Mouse (Mus musculus) midbrain, embryonic 13.5 days (tissue): ENCODE measurements around the gene Gm36245. TPM values are rescaled to one million over a fixed set of nuclear protein-coding genes. Genes with fewer than 3 reads are reported as not detected.
"Not testable (repeated sequence)": the region's sequence is repeated elsewhere in the genome, so short reads cannot be mapped to it uniquely, and the experiment has no call there.

Experiments used
- ATAC-seq: fragments of 200-750 bp; cut with Nextera tagmentation; 2 replicates; pipeline ENCODE4 v1.8.0; 2017; ENCODE audit warnings: mild to moderate bottlenecking, moderate TSS enrichment, moderate library complexity
- H3K27ac ChIP-seq: fragments of 300-500 bp; sonication (generic); 2 replicates; pipeline ENCODE4 v1.5.1; 2015; ENCODE audit warnings: inconsistent platforms, mild to moderate bottlenecking, moderate library complexity
- H3K27me3 ChIP-seq: fragments of 300-500 bp; sonication (generic); 2 replicates; pipeline ENCODE4 v1.6.1; 2015; ENCODE audit warnings: mild to moderate bottlenecking, inconsistent platforms
- H3K36me3 ChIP-seq: fragments of 300-500 bp; sonication (generic); 2 replicates; pipeline ENCODE4 v1.6.1; 2015; ENCODE audit warnings: mild to moderate bottlenecking, inconsistent platforms
- H3K4me1 ChIP-seq: fragments of 300-500 bp; sonication (generic); replicated peaks from 2 replicates; pipeline ENCODE4 v1.6.1; 2015; ENCODE audit warnings: inconsistent platforms
- H3K4me2 ChIP-seq: fragments of 300-500 bp; sonication (generic); replicated peaks from 2 replicates; pipeline ENCODE4 v1.6.1; 2015; ENCODE audit warnings: moderate library complexity, mild to moderate bottlenecking, inconsistent platforms
- H3K4me3 ChIP-seq: fragments of 300-500 bp; sonication (generic); replicated peaks from 2 replicates; pipeline ENCODE4 v1.5.1; 2015; ENCODE audit warnings: mild to moderate bottlenecking, inconsistent platforms
- H3K9ac ChIP-seq: fragments of 300-500 bp; sonication (generic); replicated peaks from 2 replicates; pipeline ENCODE4 v1.6.1; 2015; ENCODE audit warnings: mild to moderate bottlenecking, inconsistent platforms
- H3K9me3 ChIP-seq: fragments of 300-500 bp; sonication (generic); 2 replicates; pipeline ENCODE4 v1.6.1; 2016; ENCODE audit warnings: mild to moderate bottlenecking, inconsistent platforms
- WGBS: fragments of 180-500 bp; shearing (Covaris S2); methylation state at CpG from one replicate; pipeline ENCODE4 v1.1.7; 2015; 5-methylcytosine and 5-hydroxymethylcytosine counted together
- polyA plus RNA-seq: library from polyadenylated mRNA; unstranded; fragments of >200 nt; fragmentation: Nextera tagmentation; extraction: Ambion mirVana; gene quantifications from 2 replicates; pipeline ENCODE4 v1.2.1, GENCODE M21; 2015

Gm36245 gene
- polyA plus RNA-seq, 1 experiment from 2014 or later: not detected

DNA sequence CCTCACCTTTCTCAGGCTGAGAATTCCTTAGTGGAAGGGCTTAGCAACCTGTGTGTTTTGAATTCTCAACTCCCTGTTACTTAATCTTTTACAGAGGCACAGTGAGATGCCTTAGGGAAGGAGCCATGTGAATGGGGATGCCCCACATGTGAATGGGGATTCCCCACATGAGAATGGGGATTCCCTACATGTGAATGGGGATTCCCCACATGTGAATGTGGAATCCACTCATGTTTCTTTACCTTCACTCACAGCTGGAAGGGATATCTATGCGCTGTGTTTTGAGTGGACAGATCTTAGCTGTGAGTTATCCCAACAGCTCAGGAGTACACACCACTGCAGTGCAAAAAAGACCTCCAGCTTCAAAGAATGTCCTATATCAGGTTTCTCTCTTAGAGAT, 25.7 kb downstream of the Gm36245 start:
- H3K4me2 ChIP-seq: no peak overlapping the region
- H3K27ac ChIP-seq: no peak overlapping the region
- H3K9me3 ChIP-seq: no peaks in the 10 kb centered on the region
- no peak overlapping the region for H3K4me3 ChIP-seq
- H3K27me3 ChIP-seq: no peaks in the 10 kb centered on the region
- ATAC-seq: no peak
- no peak overlapping the region for H3K9ac ChIP-seq
- H3K4me1 ChIP-seq: no peaks in the 10 kb centered on the region
- no peaks in the 10 kb centered on the region for H3K36me3 ChIP-seq
- 87% methylated on average over 1 of the region's 1 CpGs for WGBS

GRCm38 (mm10) chr15:77626471-77626870, 27.4 kb downstream of the Gm36245 start:
- not testable (repeated sequence) for H3K27me3 ChIP-seq

DNA sequence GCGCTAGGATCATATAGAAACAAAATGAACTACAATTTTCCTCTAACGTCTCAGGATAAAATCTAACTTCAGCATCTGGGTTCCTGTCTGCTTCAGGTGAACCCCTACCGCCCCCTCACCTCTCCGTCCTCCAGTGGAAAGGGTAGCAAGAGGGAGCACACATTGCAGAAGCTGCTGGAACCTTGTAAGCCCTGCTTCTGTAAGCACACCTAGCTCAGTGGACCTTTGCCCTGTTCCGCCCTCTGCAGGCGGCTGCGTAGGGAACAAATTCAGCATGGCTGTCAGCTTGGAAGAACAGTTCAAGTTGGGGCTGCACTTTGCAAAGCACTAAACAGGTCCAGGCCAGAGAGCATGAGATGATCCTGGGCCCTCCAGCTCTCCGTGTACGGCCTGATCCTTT, 29.6 kb downstream of the Gm36245 start:
- not testable (repeated sequence) for H3K27me3 ChIP-seq, H3K4me1 ChIP-seq, H3K36me3 ChIP-seq, H3K4me3 ChIP-seq, H3K9ac ChIP-seq, H3K27ac ChIP-seq, ATAC-seq, H3K4me2 ChIP-seq, H3K9me3 ChIP-seq
- 58% methylated on average over 9 of the region's 9 CpGs for WGBS

More at GRCm38 (mm10) chr15:77626471-77626870, 27.4 kb downstream of the Gm36245 start:
- H3K4me3 ChIP-seq, H3K36me3 ChIP-seq, H3K9me3 ChIP-seq, H3K4me1 ChIP-seq, ATAC-seq, H3K4me2 ChIP-seq, H3K27ac ChIP-seq, H3K9ac ChIP-seq: not testable (repeated sequence)
- 89% methylated on average over 4 of the region's 4 CpGs for WGBS

DNA sequence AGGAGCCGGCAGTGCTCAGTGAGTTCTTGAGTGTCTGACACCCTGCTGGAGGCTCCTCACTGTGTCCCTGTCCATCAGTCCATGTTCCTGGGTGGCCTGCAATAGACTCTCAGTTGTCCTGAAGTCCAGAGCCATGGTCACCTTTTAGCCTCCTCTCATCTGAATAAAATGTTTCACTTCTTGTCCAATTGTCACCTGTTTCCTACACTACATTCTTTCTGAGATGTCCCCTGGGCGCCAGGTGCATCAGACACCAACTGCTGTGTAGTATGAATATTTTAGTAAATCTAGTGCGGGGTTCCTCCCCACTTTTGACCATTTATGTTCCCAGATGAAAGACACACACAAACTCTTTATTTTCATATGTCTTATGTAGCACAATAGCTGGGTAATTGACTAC, 30.8 kb downstream of the Gm36245 start:
- not testable (repeated sequence) for H3K9ac ChIP-seq, H3K27ac ChIP-seq, H3K27me3 ChIP-seq, H3K36me3 ChIP-seq, H3K4me3 ChIP-seq, H3K9me3 ChIP-seq, H3K4me2 ChIP-seq, ATAC-seq, H3K4me1 ChIP-seq
- 76% methylated on average over 3 of the region's 3 CpGs for WGBS

DNA sequence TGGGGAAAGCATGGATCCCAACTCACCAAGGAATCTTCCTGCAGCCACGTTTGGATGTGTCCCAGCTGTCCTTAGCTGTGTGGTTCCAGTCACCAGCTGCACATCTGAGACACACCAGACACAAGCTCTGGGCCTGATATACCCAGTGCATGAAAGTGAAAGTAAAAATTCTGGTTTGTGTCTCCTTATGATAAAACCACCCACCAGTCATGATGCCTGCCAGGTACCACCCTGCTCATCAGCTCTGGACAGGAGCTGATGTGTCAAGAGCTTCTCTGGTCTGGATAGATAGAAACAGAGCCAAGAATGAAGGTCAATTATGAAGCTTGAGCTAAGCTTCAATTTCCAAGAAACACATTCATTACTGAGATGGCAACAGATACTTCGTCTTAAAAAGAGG, 44.1 kb downstream of the Gm36245 start, which contains the start of gene Apol11b:
Apol11b (minus strand) TSS at position 111 of the 400 bp plus-strand sequence.
- not testable (repeated sequence) for H3K4me3 ChIP-seq, H3K9ac ChIP-seq, H3K27ac ChIP-seq, ATAC-seq, H3K9me3 ChIP-seq, H3K36me3 ChIP-seq, H3K4me1 ChIP-seq, H3K27me3 ChIP-seq, H3K4me2 ChIP-seq
- 74% methylated on average over 2 of the region's 2 CpGs for WGBS

DNA sequence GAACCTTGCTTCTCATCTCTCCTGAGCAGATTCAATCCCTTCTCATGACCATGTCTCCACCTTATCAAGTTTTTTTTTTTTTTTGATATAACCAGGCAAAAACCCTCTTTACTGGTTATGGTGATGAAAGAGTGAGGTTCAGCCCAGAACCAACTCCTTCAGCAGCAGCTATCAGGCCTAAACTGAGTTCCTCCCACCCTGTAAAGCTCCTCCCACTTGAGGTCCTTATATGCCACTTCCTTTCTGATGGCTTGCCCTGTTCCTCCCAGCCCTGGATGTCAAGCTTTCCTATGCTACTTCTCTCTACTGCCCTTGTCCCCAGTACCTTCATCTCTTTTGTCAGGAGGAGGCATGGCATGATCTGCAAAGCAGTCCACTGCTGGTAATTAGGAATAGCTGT, 52.1 kb downstream of the Gm36245 start:
- not testable (repeated sequence) for H3K36me3 ChIP-seq, ATAC-seq, H3K9ac ChIP-seq, H3K27ac ChIP-seq, H3K4me3 ChIP-seq, H3K27me3 ChIP-seq, H3K4me2 ChIP-seq, H3K9me3 ChIP-seq, H3K4me1 ChIP-seq

Other genes with a start within 250 kb of the Gm36245 start
- not detected in 2 replicates for gene Apol7a, start 200.1 kb upstream of the Gm36245 start, polyA plus RNA-seq
- gene Apol9a, start 188.1 kb upstream of the Gm36245 start, polyA plus RNA-seq: 0.04 TPM in 1 of 2 replicates, not detected in the other
- gene Apol7b, start 151.8 kb upstream of the Gm36245 start, polyA plus RNA-seq: not detected in 2 replicates
- gene Apol10a, start 122.2 kb upstream of the Gm36245 start, polyA plus RNA-seq: not detected in 2 replicates
- gene Apol11a, start 91.0 kb upstream of the Gm36245 start, polyA plus RNA-seq: not detected in 2 replicates
- gene Apol7c, start 65.9 kb upstream of the Gm36245 start, polyA plus RNA-seq: not detected in 2 replicates
- not detected in 2 replicates for gene 1700025B11Rik, start 37.4 kb upstream of the Gm36245 start, polyA plus RNA-seq
- gene Apol10b, start 3.1 kb upstream of the Gm36245 start, polyA plus RNA-seq: not detected in 2 replicates
- 0.10 TPM in 1 of 2 replicates, not detected in the other for gene Apol11b, start 44.0 kb downstream of the Gm36245 start, polyA plus RNA-seq
- not detected in 2 replicates for gene Apol7e, start 99.6 kb downstream of the Gm36245 start, polyA plus RNA-seq
- not detected in 2 replicates for gene Apol9b, start 129.8 kb downstream of the Gm36245 start, polyA plus RNA-seq
- gene Apol8, start 157.7 kb downstream of the Gm36245 start, polyA plus RNA-seq: 0.23 TPM in 1 of 2 replicates, not detected in the other
- 11.8 and 14.1 TPM in 2 replicates for gene Myh9, start 242.9 kb downstream of the Gm36245 start, polyA plus RNA-seq